Mouse (Mus musculus): ENCODE results near the gene Cyb561d2.

The Cyb561d2 gene

GRCm38 (mm10) chr9:107549297-107550074 lies 7.5 kb upstream of the Cyb561d2 start:
- DNase-seq = no peak

- no peak for DNase-seq
Measured at GRCm38 (mm10) chr9:107548820-107549219, 6.8 kb upstream of the Cyb561d2 start.

- DNase-seq = no peak
Measured at GRCm38 (mm10) chr9:107547957-107548356, 6.0 kb upstream of the Cyb561d2 start.

GRCm38 (mm10) chr9:107547026-107547425 lies 5.0 kb upstream of the Cyb561d2 start, which contains the start of gene Zmynd10:
Gene Zmynd10 (plus strand): TSS chr9:107547298.
- DNase-seq = peak; percentile 94

- DNase-seq = peak; percentile 81
Measured at GRCm38 (mm10) chr9:107545602-107546001, 3.6 kb upstream of the Cyb561d2 start.

- DNase-seq = no peak
Measured at GRCm38 (mm10) chr9:107545199-107545598, 3.2 kb upstream of the Cyb561d2 start.

GRCm38 (mm10) chr9:107544729-107545128 lies 2.7 kb upstream of the Cyb561d2 start:
- no peak for DNase-seq

- DNase-seq = no peak
Measured at GRCm38 (mm10) chr9:107544196-107544700, 2.3 kb upstream of the Cyb561d2 start.

- DNase-seq = no peak
Measured at GRCm38 (mm10) chr9:107543299-107543698, 1.3 kb upstream of the Cyb561d2 start.

- no peak for DNase-seq
Measured at GRCm38 (mm10) chr9:107542721-107543120, 728 bp upstream of the Cyb561d2 start.

GRCm38 (mm10) chr9:107542352-107542686 lies 326 bp upstream of the Cyb561d2 start:
- no peak for DNase-seq

- DNase-seq = no peak
Measured at GRCm38 (mm10) chr9:107541005-107541404, 988 bp downstream of the Cyb561d2 start.

GRCm38 (mm10) chr9:107540420-107540819 lies 1.6 kb downstream of the Cyb561d2 start:
- DNase-seq = no peak

GRCm38 (mm10) chr9:107539940-107540339 lies 2.1 kb downstream of the Cyb561d2 start:
- DNase-seq = no peak

GRCm38 (mm10) chr9:107538711-107539110 lies 3.3 kb downstream of the Cyb561d2 start:
- DNase-seq = no peak

- DNase-seq = no peak
Measured at GRCm38 (mm10) chr9:107538231-107538630, 3.8 kb downstream of the Cyb561d2 start.

- no peak for DNase-seq
Measured at GRCm38 (mm10) chr9:107534408-107535202, 7.4 kb downstream of the Cyb561d2 start.

GRCm38 (mm10) chr9:107533791-107534407 lies 8.1 kb downstream of the Cyb561d2 start, which contains the start of gene Tmem115:
Gene Tmem115 (plus strand): TSS chr9:107533945.
- peak; percentile 90 for DNase-seq

GRCm38 (mm10) chr9:107526198-107527026 lies 15.6 kb downstream of the Cyb561d2 start:
- DNase-seq = peak; percentile 81

- DNase-seq = no peak
Measured at GRCm38 (mm10) chr9:107522400-107522711, 19.6 kb downstream of the Cyb561d2 start.

- DNase-seq = no peak
Measured at GRCm38 (mm10) chr9:107521711-107522399, 20.1 kb downstream of the Cyb561d2 start.

- DNase-seq = no peak
Measured at GRCm38 (mm10) chr9:107521190-107521589, 20.8 kb downstream of the Cyb561d2 start.
